Mouse (Mus musculus): Measurements from ENCODE around the gene Madcam1. TPM values are rescaled to one million over a fixed set of nuclear protein-coding genes. Genes with fewer than 3 reads are reported as not detected.

Madcam1 gene
- not detected for total RNA-seq (2023)

GRCm38 (mm10) chr10:79664131-79664665, at the start of gene Madcam1:
Gene Madcam1 (plus strand): TSS chr10:79664559.

GRCm38 (mm10) chr10:79637128-79638110, 26.9 kb upstream of the Madcam1 start, which contains the start of gene Shc2:
Gene Shc2 (minus strand): TSS chr10:79637918.

GRCm38 (mm10) chr10:79645711-79646110, 18.6 kb upstream of the Madcam1 start, which contains the start of gene Odf3l2:
Gene Odf3l2 (minus strand): TSS chr10:79645738.

GRCm38 (mm10) chr10:79668771-79669575, 4.6 kb downstream of the Madcam1 start, which contains the start of gene Tpgs1:
Gene Tpgs1 (plus strand): TSS chr10:79669369.

GRCm38 (mm10) chr10:79681591-79682245, 17.4 kb downstream of the Madcam1 start, which contains the start of gene Cdc34:
Gene Cdc34 (plus strand): TSS chr10:79682195.

GRCm38 (mm10) chr10:79688720-79689119, 24.4 kb downstream of the Madcam1 start, which contains the start of gene Gzmm:
Gene Gzmm (plus strand): TSS chr10:79689020.

GRCm38 (mm10) chr10:79704065-79704969, 40.0 kb downstream of the Madcam1 start, which contains the start of gene Bsg:
Gene Bsg (plus strand): TSS chr10:79704491.

GRCm38 (mm10) chr10:79716254-79716987, 52.1 kb downstream of the Madcam1 start, which contains the start of gene Hcn2:
Gene Hcn2 (plus strand): TSS chr10:79716634.

Other genes with a start within 250 kb of the Madcam1 start
- not detected for gene Vmn2r83, start 195.8 kb upstream of the Madcam1 start, total RNA-seq (2023)
- 2.9 TPM for gene Plpp2, start 130.8 kb upstream of the Madcam1 start, total RNA-seq (2023)
- gene Mier2, start 109.4 kb upstream of the Madcam1 start, total RNA-seq (2023) = 57.4 TPM
- gene Theg, start 77.2 kb upstream of the Madcam1 start, total RNA-seq (2023) = not detected
- not detected for gene C2cd4c, start 50.5 kb upstream of the Madcam1 start, total RNA-seq (2023)
- not detected for gene Shc2, start 26.6 kb upstream of the Madcam1 start, total RNA-seq (2023)
- not detected for gene Odf3l2, start 18.8 kb upstream of the Madcam1 start, total RNA-seq (2023)
- 18.3 TPM for gene Tpgs1, start 4.8 kb downstream of the Madcam1 start, total RNA-seq (2023)
- gene Cdc34, start 17.6 kb downstream of the Madcam1 start, total RNA-seq (2023) = 81.6 TPM
- 2.1 TPM for gene Gzmm, start 24.5 kb downstream of the Madcam1 start, total RNA-seq (2023)
- gene Bsg, start 39.9 kb downstream of the Madcam1 start, total RNA-seq (2023) = 88.4 TPM
- not detected for gene Hcn2, start 52.1 kb downstream of the Madcam1 start, total RNA-seq (2023)
- gene Polrmt, start 82.0 kb downstream of the Madcam1 start, total RNA-seq (2023) = 48.0 TPM
- gene Fgf22, start 90.5 kb downstream of the Madcam1 start, total RNA-seq (2023) = not detected
- gene Rnf126, start 102.4 kb downstream of the Madcam1 start, total RNA-seq (2023) = 58.0 TPM
- not detected for gene Fstl3, start 112.7 kb downstream of the Madcam1 start, total RNA-seq (2023)
- not detected for gene Prss57, start 126.4 kb downstream of the Madcam1 start, total RNA-seq (2023)
- gene Palm, start 129.0 kb downstream of the Madcam1 start, total RNA-seq (2023) = 2.8 TPM
- not detected for gene Misp, start 156.4 kb downstream of the Madcam1 start, total RNA-seq (2023)
- 788 TPM for gene Ptbp1, start 189.9 kb downstream of the Madcam1 start, total RNA-seq (2023)
- gene Prtn3, start 209.9 kb downstream of the Madcam1 start, total RNA-seq (2023) = not detected
- gene Plppr3, start 210.1 kb downstream of the Madcam1 start, total RNA-seq (2023) = 2.3 TPM
- gene Elane, start 221.7 kb downstream of the Madcam1 start, total RNA-seq (2023) = not detected
- not detected for gene Cfd, start 226.3 kb downstream of the Madcam1 start, total RNA-seq (2023)
- 74.1 TPM for gene Med16, start 244.4 kb downstream of the Madcam1 start, total RNA-seq (2023)
- not detected for gene Gm26602, start 246.3 kb downstream of the Madcam1 start, total RNA-seq (2023)

All from CD4-positive naive resting alpha-beta T cell, adult 76 days (primary cell).